Mouse (Mus musculus): ENCODE results near the gene Atp13a5.
A peak's percentile ranks its signal among the peaks of the same experiment; 100 is the strongest.

The Atp13a5 gene

GRCm38 (mm10) chr16:29378458-29378857, at the start of gene Atp13a5:
Atp13a5 (minus strand) TSS chr16:29378732.
- peak in 1 of 2 experiments; percentile 24 for DNase-seq

DNA sequence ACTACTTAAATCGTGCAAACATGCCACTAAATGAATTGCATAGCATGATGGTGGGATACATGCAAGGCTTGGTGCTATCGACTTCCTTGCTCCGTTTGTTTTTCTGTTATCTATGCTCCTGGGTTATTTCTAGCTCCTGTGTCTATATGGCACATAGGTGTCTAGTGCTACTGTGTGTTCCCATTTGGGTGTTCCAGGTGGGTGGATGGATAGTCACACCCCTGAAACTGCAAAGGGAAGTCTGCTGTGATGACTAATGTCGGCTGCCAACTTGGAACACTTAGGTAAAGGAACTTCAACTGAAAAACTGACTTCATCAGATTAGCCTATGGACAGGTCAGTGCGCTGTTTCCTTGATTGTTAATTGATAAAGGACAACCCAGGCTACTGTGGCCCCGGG, 36.3 kb upstream of the Atp13a5 start:
- DNase-seq: no peak

- no peak for DNase-seq
These were observed 28.8 kb upstream of the Atp13a5 start for GRCm38 (mm10) chr16:29407319-29407718.

DNA sequence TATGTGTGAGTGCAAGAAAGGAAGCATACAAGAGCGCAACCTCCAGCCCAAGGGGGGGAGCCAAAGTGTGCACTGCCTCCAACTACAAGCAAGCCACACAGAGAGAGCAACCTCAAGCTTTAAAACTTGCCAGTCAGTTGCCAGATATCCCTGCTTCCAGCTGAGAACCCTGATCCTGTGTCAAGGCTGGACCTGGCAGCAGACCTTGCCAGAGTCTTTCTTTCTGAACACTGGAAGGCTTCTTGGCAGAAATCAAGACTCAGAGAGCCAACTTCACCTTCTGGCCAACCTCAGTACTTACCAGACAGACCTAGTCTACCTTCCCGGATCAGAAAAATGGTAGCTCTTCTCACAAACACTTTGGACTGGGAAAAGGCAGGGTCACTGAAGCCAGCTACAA, 20.5 kb upstream of the Atp13a5 start:
- no peak for DNase-seq

- no peak for DNase-seq
These were observed 6.2 kb upstream of the Atp13a5 start for GRCm38 (mm10) chr16:29384781-29385180.

DNA sequence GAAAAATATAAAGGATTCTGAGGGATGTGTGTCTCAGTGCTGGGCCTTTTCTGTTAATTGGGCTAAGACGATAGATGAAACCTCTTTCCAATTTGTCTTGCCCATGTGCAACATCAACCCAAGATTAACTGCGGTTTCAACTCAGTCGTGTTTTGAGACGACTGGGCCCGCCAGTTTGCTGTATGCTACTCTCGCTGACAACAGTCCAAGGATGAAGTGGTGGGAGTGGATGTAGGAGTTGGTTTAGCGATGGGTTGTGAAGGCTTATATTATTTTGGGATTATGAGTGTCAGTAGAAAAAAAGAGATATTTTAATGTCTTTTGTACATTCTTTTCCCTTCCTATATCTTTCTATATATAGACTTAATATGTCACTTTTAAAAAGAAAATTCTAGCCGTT, 3.9 kb downstream of the Atp13a5 start:
- DNase-seq: no peak

DNA sequence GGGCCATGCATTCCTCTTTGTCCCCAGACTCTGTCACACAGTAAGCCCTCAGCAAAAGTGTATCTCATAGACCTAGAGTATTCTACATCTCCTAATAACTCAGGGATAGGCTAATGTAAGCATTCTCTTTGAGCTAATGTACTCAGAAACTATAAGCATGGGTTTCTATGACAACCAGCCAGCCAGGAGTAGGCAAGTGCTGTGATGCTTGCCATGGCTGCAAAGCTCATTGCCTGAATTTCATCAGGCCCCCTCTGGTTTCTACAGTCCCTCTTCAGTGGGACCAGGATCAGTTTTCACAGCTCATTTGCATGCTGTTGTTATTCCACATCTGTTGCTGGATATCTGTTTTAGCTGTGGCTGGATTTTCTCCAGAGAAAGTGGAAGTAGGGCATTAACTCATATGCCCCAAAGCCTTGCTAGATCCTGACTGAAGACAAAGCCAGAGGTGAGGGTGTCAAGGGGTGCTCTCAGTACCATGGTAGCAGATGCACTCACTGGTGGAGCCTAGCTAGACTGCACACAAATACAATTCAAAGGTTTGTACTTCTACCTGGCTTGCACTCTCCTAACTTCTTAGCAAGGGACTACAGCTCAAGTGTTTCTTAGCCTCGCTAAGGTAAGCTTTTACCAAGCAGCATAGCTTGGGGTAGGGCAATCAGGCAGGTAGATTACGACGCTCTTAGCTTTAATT, 47.0 kb downstream of the Atp13a5 start:
- peak in 1 of 2 experiments; percentile 35 for DNase-seq

DNA sequence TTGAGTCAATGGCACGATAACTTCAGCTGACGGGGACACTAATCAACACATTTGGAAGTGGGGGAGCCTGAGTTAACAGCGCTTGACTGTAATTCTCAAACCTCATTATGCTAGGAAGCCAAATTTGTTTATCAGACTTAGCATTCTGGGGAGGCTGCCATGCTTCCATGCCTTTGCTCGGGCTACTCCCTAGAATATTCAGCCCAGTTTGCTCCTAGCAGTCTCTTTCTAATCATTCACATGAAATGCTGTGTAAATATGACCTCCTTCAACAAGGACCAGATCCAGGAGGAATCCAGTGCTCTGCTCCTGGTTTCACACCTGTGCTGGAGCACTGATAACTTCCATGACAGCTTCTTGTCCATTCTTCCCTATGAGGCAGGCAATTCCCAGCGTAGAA, 47.6 kb downstream of the Atp13a5 start:
- no peak for DNase-seq

DNA sequence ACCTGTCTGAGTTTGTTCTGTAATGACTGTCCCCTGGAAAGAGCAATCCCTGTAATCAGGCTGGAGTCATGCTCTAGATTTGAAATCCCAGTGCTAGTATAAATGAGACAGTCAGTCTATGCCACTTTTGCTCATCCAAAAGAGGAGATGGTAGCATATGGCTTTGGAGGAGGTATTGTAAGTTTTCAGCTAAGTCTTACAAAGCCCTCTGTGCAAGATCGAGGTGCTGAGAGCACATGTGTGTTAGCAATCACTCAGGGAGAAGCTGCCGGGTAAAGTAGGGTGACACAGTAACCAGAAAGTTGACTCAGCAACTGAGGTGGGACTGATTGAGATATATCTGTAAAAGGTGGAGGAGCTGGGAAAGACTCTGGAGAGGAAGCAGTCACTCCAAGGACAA, 49.3 kb downstream of the Atp13a5 start:
- no peak for DNase-seq

- DNase-seq: no peak
These were observed 50.6 kb downstream of the Atp13a5 start for GRCm38 (mm10) chr16:29327910-29328309.

DNA sequence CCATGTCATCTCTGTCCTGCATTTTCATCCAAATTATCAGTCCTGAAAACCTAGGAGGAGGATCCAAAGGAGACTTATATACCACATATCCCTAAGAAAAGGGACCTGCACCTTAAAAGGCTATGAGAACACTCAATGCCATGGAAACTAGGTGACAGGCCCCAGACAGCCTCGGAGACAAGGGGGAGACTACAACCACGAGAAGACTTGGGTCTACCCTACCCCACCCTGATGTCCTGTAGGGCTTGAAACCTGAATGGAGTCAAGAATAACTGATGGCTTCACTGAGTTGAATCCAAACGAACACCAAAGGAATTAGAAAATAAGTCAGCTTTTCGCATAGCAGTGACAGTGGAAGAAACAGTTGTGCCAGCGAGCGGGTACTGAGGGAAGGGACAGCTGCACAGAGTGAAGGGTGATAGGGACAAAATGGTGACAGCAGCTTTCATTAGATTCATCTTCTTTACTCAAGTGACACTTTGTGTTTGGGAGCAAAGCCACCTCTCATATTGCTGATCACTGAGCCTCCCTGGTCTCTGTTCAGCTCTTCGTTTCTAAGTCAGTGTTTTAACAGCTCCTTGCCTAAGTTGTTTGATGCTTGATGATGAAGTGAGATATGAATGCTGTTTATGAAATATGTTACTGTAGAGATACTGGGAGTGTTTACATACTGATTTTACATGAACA, 53.2 kb downstream of the Atp13a5 start:
- DNase-seq: no peak

DNA sequence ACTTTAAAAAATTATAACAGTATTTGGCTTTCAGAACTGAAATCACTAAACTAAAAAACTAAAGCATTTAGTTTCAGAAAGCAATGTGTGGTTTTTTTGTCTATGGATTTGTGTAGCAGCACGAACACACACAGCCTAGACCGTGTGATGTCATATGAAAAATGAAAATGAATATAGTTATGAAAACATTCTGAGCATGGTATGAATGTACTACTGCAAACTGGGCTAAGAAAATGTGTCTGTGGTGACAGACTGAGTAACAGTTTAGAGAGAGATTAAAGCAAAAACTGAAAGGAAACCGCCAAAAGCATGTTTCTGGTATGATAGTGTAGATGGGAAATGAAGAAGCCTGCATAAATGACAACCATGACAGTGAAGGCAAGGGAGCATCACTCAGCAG, 57.8 kb downstream of the Atp13a5 start:
- DNase-seq: no peak

GRCm38 (mm10) chr16:29315391-29315790, 63.1 kb downstream of the Atp13a5 start:
- no peak for DNase-seq

- no peak for DNase-seq
These were observed 63.5 kb downstream of the Atp13a5 start for GRCm38 (mm10) chr16:29314991-29315390.

DNA sequence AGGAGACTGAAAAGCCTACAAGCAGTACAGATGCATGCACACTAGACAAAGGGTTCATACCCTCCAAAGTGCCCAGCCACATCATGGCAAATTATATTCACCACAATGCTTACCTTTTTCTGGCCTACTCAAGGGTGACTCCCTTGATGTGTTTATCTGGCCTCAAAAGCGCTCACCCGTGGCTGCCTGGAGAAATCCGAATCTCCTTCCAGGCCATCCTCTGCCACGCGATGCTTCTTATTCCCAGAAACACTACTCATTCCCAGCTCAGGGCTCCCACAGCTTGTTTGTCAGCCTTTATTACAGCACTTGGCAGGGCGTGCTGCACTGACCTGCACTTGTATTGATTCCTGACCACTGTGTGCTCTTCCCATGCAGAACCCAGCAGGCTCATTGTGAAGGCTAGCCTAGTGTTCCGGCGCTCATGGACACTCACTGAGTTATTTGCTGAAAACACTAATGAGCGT, 80.9 kb downstream of the Atp13a5 start:
- no peak for DNase-seq

GRCm38 (mm10) chr16:29280691-29281090, 97.8 kb downstream of the Atp13a5 start:
- DNase-seq: no peak

DNA sequence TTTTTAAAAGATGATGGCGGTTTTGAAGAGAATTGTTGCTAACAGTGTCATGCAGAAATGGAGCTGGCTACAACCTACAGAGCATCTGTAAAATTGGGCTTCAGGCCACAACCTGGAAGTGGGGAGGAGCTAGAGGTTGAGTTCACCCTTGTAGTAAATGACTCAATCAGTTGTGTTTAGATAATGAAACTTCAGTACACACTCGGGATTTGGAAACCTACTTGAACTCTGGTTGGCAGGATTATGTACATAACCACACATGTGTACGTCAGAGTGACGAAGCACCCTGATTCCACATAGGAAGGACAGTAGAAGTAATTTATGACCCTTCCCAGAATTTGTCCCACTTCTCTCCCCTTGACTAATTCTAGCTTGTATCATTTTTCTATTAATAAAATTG, 124.2 kb downstream of the Atp13a5 start:
- DNase-seq: no peak

- no peak for DNase-seq
These were observed 142.6 kb downstream of the Atp13a5 start for GRCm38 (mm10) chr16:29235951-29236350.

DNA sequence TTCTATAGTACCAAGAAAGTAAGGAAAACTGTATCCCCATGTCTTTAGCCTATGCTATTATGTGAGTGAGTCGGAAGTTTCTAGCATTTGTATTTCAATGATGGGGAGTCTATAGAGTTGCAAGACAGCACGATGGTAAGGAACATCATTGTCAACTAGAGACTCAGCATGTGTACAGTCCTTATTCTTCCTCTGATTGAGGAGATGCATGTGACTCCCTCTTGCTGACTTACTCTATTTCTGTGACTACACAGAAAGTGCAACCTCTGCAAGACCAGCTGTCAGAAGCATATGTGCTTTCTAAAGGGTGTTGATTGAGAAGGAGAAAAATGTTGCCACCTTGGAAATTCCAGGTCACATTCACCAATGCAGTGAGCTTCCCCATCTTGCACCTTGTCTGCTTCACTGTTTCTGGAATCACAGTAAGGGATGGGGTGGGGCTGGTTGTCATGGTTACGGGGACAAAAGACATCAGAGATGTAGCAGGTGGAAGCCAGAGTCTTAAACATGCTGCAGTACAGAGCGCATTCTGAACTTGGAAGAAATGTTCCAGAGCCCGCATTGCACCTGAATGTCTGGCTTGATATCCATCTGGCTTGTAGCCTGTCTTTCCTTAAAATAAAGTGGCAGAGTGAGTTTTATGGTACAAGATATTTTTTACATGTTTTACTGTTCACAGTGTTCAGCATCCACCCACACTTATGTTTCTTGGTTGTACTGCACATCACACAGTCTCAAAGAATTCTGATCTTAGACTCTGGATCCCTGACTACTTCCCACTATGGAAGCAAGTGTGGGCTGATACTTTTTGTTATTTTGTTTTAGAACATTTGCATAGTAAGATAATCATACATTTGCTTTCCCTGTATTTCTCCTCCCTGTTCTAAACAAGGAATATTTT, 161.9 kb downstream of the Atp13a5 start:
- DNase-seq: no peak

- DNase-seq: peak; percentile 16 to 46
These were observed 168.7 kb downstream of the Atp13a5 start, which contains the start of gene Hrasls for GRCm38 (mm10) chr16:29209605-29210411. Hrasls (plus strand) TSS chr16:29209695.

DNA sequence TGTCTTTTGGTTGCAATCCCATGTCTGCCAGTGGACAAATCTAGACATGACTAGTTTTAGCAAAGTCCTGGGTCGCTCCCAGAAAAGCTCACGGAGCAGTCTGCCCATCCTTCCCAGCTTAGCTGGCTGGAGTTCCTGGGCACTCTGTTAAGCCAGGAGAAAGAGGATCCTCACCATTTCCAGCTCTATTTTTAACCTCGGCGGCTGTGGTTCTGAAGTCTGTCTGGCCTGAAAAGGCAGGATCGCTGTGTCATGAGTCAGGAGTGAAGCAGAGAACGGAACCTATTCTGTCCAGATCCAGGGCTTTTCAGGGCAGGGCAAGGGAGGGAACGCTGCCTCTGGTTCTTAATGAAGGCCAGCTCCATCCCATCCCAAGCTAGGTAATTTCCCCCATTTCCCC, 169.7 kb downstream of the Atp13a5 start:
- DNase-seq: no peak

- DNase-seq: no peak
These were observed 173.0 kb downstream of the Atp13a5 start for GRCm38 (mm10) chr16:29205581-29205980.

All from lung, postnatal 4 days (tissue).